Mouse (Mus musculus): ENCODE measurements around the gene Fam102b. TPM values are rescaled to one million over a fixed set of nuclear protein-coding genes. Genes with fewer than 3 reads are reported as not detected.

Fam102b gene
- total RNA-seq (2021): 10 to 100 TPM; 14.6 to 15.0 TPM
- long read RNA-seq, experiment 1, full-length matches to known transcripts: 8 of 9 reads
- long read RNA-seq, experiment 1, partial matches to known transcripts: 0 of 9 reads
- long read RNA-seq, experiment 1, other reads (novel, unspliced or antisense): 1 of 9 reads
- long read RNA-seq, experiment 2, full-length matches to known transcripts: 3 of 4 reads
- long read RNA-seq, experiment 2, partial matches to known transcripts: 0 of 4 reads
- long read RNA-seq, experiment 2, other reads (novel, unspliced or antisense): 1 of 4 reads

- peak; percentile 93 for DNase-seq
Measured at GRCm38 (mm10) chr3:109027515-109027987, at the start of gene Fam102b. Gene Fam102b (minus strand): TSS chr3:109027607.

- no peak for DNase-seq
Measured at GRCm38 (mm10) chr3:109062989-109063388, 35.6 kb upstream of the Fam102b start.

DNA sequence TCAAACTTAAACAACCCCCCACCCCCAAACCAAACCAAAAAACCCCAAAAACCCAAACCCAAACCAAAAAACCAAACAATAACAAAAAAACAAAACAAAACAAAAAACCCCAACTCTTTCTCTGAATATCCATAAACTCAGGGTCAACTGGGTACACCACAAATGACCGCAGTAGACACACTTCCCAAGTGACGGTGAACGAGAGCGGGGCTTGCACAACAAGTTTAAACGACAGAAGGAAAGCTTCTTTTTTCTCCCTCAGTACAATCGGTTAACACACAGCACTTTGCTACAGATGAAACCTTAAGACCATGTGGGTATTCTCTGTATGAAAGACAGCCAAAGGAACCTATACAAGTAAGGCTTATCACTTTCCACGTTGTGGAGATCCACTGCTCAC is 35.0 kb upstream of the Fam102b start:
- DNase-seq: no peak

- DNase-seq: no peak
Measured at GRCm38 (mm10) chr3:109059903-109060302, 32.5 kb upstream of the Fam102b start.

DNA sequence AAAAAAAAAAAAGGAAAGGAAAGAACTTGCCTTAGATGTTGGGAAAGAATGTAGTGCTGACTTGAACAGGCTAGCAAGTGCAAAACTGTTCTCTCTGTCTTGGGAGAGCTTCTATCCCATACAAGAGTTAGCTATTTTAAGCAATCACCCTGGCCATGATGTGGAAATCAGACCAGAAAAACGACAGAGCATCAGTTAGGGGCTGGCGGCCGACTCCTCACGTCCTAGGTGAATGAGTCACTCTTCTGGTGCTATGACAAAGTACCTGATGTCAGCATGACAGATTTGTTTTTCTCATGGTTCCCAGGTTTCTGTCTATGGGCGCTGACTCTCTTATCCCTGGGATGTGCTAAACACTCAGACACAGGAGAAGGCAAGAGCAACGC is 24.5 kb upstream of the Fam102b start:
- DNase-seq: no peak

DNA sequence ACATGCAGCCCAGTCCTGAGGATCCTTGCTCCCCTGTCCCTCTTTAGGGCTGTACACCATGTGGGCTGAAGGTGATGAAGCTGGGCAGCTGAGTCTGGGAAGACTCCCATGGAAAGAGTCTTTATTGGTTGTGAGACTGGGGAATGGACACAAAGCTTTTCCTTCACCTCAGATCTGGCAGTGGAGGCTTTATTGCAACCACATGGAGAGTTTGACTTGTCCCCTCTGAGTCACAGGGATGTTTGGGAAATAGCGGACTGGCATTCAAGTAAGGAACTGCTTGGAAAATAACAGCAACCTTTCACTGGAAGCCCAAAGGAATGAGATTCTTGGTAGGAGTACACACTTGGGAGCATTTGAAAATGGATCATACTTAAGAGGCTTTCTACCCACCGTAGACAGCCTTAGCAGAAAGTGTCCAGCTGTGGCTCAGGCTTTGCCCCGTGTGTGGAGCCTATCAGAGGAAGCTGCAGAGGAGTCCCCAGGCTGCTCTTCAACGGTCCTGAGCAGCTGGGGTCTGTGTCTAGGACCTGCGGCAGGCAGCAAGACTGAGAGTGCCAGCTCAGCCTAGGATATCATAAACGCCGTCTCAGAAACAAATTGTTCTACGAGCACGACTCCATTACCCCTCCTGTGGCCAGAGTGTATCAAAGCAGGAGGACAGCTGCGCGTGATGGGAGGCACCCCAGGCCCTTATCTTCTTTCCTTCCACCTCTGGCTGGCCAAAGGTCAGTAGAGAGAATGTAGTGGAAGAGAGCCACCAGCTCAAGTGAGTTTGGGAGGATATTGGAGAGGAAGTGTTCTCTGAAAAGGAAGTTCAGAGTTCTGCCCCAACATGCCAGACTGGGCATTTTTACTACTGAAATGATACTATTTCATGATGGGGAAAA is 23.9 kb upstream of the Fam102b start:
- DNase-seq: no peak

DNA sequence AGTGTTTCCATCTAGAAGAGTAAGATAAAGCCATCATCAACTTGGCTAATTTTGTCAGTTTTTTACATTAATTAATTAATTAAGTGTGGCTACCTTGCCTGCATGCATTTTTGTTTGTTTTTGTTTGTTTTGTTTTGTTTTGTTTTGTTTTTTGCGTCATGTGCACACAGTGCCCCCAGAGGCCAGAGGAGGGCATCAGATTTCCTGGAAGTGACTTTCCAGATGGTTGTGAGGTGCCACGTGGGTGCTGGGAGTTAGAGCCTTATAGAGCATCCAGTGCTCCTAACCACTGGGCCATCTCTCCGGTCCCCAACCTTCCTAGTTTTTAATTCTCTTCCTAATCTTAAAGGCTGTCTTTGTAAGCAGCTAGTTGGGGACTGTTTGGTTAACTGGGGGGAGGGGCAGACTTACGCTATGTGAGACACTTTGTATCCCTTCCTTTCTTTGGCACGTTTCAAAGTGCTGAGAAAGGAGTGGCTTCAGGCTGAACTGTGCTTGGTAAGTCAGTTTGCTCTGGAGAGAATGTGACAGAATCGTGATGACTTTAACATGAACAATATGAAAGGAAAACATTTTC is 20.4 kb upstream of the Fam102b start:
- no peak for DNase-seq

- no peak for DNase-seq
Measured at GRCm38 (mm10) chr3:109046428-109046827, 19.0 kb upstream of the Fam102b start.

- no peak for DNase-seq
Measured at GRCm38 (mm10) chr3:109043395-109043794, 16.0 kb upstream of the Fam102b start.

- DNase-seq: no peak
Measured at GRCm38 (mm10) chr3:109040908-109041307, 13.5 kb upstream of the Fam102b start.

- DNase-seq: no peak
Measured at GRCm38 (mm10) chr3:109034411-109034810, 7.0 kb upstream of the Fam102b start.

DNA sequence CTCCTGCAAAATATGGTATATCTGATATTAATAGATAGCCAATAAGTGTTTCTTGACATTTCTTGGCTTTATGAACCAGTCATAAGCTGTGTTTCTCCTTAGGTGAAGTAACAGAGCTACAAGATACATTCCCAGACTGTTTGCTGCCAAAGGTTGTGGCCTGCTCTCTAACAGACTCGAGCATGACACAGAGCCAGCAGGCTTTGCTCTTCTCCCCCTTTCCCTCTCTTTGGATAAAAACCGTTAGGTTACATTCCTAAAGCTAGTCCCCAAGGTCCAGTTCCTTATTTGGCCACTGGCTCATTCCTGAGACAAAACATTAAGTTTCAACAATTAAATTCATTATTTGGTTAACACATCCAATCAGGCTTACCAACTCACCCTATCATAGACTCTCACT is 4.9 kb upstream of the Fam102b start:
- no peak for DNase-seq

- no peak for DNase-seq
Measured at GRCm38 (mm10) chr3:109031626-109032025, 4.2 kb upstream of the Fam102b start.

DNA sequence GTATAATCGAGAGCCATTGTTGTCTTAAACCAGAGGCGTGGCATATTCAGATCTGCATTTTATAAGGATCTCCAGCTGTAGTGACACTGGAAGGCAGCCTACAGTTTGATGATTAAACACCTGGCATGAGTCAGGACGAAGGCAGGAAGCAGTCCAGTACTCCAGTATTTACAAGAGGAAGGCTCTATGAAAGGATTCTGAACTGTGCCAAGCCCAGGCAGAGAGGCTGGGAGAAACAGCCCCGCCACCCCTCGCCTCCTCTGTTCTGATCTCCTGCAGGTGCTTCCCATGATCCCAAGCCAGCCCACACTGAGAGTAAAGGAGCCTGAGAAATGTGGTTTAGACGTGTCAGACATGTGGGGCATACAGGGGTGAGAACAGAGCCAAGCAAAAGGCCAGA is 3.4 kb upstream of the Fam102b start:
- DNase-seq: peak; percentile 16

- DNase-seq: no peak
Measured at GRCm38 (mm10) chr3:109029661-109030060, 2.3 kb upstream of the Fam102b start.

GRCm38 (mm10) chr3:109026991-109027470 is 376 bp downstream of the Fam102b start:
- DNase-seq: peak; percentile 49

DNA sequence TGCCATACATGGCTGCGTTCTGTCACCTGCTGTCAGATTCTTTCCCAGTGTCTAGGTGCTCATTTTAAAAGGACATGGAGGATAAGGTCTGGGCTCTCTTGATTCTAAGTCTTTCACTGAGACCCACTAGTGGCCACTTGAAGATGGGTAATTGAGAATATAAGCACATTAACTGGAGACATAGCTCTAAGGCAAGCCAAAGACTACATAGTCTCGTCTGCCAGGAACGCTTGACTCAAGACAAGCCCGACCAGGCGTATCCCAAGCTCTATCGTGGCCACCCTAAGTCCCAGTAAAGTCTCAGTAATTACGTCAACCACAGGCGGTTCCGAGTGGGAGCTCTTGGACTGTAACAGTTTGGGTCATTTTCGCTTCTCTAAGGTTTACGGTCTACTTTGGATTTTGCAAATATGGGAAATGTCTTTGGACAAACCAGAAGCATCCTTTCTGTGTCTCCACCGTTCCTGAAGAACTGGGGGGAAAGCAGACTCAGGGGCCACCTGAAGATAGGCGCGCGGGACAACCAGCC is 881 bp downstream of the Fam102b start:
- DNase-seq: peak; percentile 17

- peak; percentile 78 for DNase-seq
Measured at GRCm38 (mm10) chr3:109025579-109025978, 1.8 kb downstream of the Fam102b start.

- DNase-seq: no peak
Measured at GRCm38 (mm10) chr3:109023066-109023465, 4.3 kb downstream of the Fam102b start.

- no peak for DNase-seq
Measured at GRCm38 (mm10) chr3:109021720-109022516, 5.5 kb downstream of the Fam102b start.

- DNase-seq: no peak
Measured at GRCm38 (mm10) chr3:109018336-109018735, 9.1 kb downstream of the Fam102b start.

- no peak for DNase-seq
Measured at GRCm38 (mm10) chr3:109012595-109012994, 14.8 kb downstream of the Fam102b start.
